Mouse (Mus musculus) bone marrow macrophage, adult 2 months (primary cell): ENCODE results near the gene Hormad2. TPM values are rescaled to one million over a fixed set of nuclear protein-coding genes. Genes with fewer than 3 reads are reported as not detected.

Experiments used
- H3K27ac ChIP-seq: 2 replicates; pipeline ENCODE4 v1.5.1; 2012; ENCODE audit warnings: low read depth, low read length; ENCODE audit not compliant: insufficient read depth
- H3K4me1 ChIP-seq: 2 replicates; pipeline ENCODE4 v1.6.1; 2012; ENCODE audit warnings: low read length; ENCODE audit not compliant: control insufficient read depth, insufficient read depth
- H3K4me3 ChIP-seq: 2 replicates; pipeline ENCODE4 v1.5.1; 2012; ENCODE audit warnings: mild to moderate bottlenecking, low read length, moderate library complexity; ENCODE audit not compliant: insufficient read depth
- CTCF ChIP-seq: IDR thresholded peaks from 2 replicates; pipeline ENCODE4 v1.5.1; 2012; ENCODE audit warnings: low read depth, mild to moderate bottlenecking, low read length, moderate library complexity
- POLR2A ChIP-seq: IDR thresholded peaks from 2 replicates; pipeline ENCODE4 v1.6.1; 2012; ENCODE audit warnings: mild to moderate bottlenecking, low read depth, low read length, borderline replicate concordance
- polyA plus RNA-seq: library from polyadenylated mRNA; stranded (reverse); fragments of >200 nt; gene quantifications from 2 replicates; pipeline ENCODE4 v1.2.4, GENCODE M21; 2012; ENCODE audit not compliant: missing spikeins, insufficient read depth, insufficient read length

The Hormad2 gene
- polyA plus RNA-seq, 1 experiment = not detected

GRCm38 (mm10) chr11:4421933-4422488, 18.9 kb downstream of the Hormad2 start:
- Histone ChIP-seq H3K4me1 (peaks cover 14% of the 10 kb centered on the region), H3K27ac (peak overlapping the region; percentile 68), H3K4me3 (0 out of 2 replicates have a peak overlapping the region, but pooled peaks have one; percentile 5)
- TF ChIP-seq POLR2A = no peak
- no peak for TF ChIP-seq CTCF

- no peak overlapping the region for H3K4me3 ChIP-seq
- H3K4me1 ChIP-seq = peaks cover 9% of the 10 kb centered on the region
- no peak overlapping the region for H3K27ac ChIP-seq
- TF ChIP-seq POLR2A = no peak
- TF ChIP-seq CTCF = no peak
Observed at GRCm38 (mm10) chr11:4417986-4418385, 22.9 kb downstream of the Hormad2 start.

GRCm38 (mm10) chr11:4412294-4412693, 28.6 kb downstream of the Hormad2 start:
- Histone ChIP-seq H3K27ac (no peak overlapping the region), H3K4me3 (no peak overlapping the region), H3K4me1 (no peaks in the 10 kb centered on the region)
- TF ChIP-seq CTCF (no peak), POLR2A (no peak)

GRCm38 (mm10) chr11:4404277-4404676, 36.6 kb downstream of the Hormad2 start:
- Histone ChIP-seq H3K27ac (no peak overlapping the region), H3K4me3 (no peak overlapping the region), H3K4me1 (peaks cover 10% of the 10 kb centered on the region)
- TF ChIP-seq POLR2A = no peak
- no peak for TF ChIP-seq CTCF

GRCm38 (mm10) chr11:4403381-4403780, 37.5 kb downstream of the Hormad2 start:
- H3K4me1 ChIP-seq = peaks cover 10% of the 10 kb centered on the region
- no peak for TF ChIP-seq CTCF
- TF ChIP-seq POLR2A = no peak
- no peak overlapping the region for H3K27ac ChIP-seq
- H3K4me3 ChIP-seq = no peak overlapping the region

- peaks cover 10% of the 10 kb centered on the region for H3K4me1 ChIP-seq
- no peak overlapping the region for H3K27ac ChIP-seq
- TF ChIP-seq CTCF (no peak), POLR2A (no peak)
- no peak overlapping the region for H3K4me3 ChIP-seq
Observed at GRCm38 (mm10) chr11:4401251-4401650, 39.7 kb downstream of the Hormad2 start.

- TF ChIP-seq POLR2A (no peak), CTCF (no peak)
- no peak overlapping the region for H3K4me3 ChIP-seq
- H3K27ac ChIP-seq = no peak overlapping the region
- 0 out of 2 replicates have a peak, but pooled peaks cover 2% of the 10 kb centered on the region for H3K4me1 ChIP-seq
Observed at GRCm38 (mm10) chr11:4394226-4394625, 46.7 kb downstream of the Hormad2 start.

- peak overlapping the region; percentile 35; the same call in 1 of the 2 replicates for H3K27ac ChIP-seq
- TF ChIP-seq POLR2A = no peak
- TF ChIP-seq CTCF = no peak
- peaks cover 11% of the 10 kb centered on the region for H3K4me1 ChIP-seq
- H3K4me3 ChIP-seq = no peak overlapping the region
Observed at GRCm38 (mm10) chr11:4388018-4388417, 52.9 kb downstream of the Hormad2 start.

GRCm38 (mm10) chr11:4382321-4382720, 58.6 kb downstream of the Hormad2 start:
- no peak for TF ChIP-seq POLR2A
- TF ChIP-seq CTCF = no peak
- H3K4me1 ChIP-seq = peaks cover 6% of the 10 kb centered on the region; the same call in 1 of the 2 replicates
- no peak overlapping the region for H3K27ac ChIP-seq
- H3K4me3 ChIP-seq = no peak overlapping the region

GRCm38 (mm10) chr11:4379857-4380256, 61.0 kb downstream of the Hormad2 start:
- TF ChIP-seq POLR2A (no peak), CTCF (no peak)
- Histone ChIP-seq H3K4me3 (no peak overlapping the region), H3K27ac (no peak overlapping the region), H3K4me1 (peaks cover 6% of the 10 kb centered on the region; the same call in 1 of the 2 replicates)
